Mouse (Mus musculus): Measurements from ENCODE around the gene Lhfpl2.
A peak's percentile ranks its signal among the peaks of the same experiment; 100 is the strongest.

Lhfpl2 gene

DNA sequence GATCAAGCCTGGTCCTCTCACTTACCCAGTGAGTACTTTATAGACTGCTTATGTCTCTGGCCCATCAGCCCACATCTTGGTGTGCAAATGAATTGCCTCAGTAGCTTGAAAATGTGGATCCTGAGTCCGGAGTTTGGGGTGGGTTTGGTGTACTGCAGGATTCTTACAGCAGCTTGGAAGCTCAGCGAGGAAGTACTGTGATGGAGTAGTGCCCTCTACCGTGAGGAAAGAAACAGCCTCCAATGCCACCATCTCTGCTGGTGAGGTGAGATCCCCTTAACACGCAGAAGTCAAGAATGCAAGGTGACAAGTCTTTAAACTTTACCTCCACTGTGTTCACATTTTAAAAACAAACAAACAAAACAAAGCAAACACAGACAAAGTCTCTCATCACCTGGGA is 89.7 kb downstream of the Lhfpl2 start:
- peak; percentile 41 for DNase-seq

DNA sequence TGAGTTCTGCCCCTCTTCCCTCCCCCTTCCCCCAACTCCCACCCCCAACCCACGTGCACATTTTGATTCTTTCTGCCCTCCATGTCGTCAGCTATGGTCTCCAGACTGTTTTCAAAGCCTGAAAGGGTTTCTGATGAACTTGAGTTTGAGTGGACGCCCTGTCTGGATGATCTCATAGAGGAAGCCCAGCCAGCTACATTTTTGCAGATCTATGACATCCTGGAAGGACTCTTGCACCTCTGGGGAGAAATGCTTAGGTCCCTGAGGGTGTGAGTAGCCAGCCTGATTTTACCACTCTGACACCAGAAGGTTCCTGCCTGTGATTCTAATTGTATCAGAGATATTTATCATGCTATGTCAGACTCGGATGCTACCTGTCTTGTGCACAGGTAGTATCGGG is 91.4 kb downstream of the Lhfpl2 start:
- no peak for DNase-seq

DNA sequence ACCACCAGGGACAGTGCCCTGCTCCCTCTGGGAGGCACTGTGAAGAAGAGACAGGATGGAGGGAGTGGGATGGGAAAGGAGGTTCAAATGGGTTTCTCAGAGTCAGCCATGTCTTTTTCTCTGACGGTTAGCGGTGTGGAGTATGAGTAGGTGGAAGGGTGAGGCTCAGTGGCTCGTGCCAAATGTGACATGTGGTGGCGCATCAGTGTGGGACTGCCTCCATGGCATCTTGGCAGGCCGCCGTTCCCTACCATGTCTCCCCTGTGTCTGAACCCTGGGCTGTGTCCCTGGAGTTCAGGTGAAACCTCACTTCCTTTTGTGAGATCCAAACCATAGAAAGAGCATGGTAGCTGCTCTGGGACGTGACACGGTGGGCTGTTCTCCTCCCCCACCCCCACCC is 92.2 kb downstream of the Lhfpl2 start:
- DNase-seq: no peak

DNA sequence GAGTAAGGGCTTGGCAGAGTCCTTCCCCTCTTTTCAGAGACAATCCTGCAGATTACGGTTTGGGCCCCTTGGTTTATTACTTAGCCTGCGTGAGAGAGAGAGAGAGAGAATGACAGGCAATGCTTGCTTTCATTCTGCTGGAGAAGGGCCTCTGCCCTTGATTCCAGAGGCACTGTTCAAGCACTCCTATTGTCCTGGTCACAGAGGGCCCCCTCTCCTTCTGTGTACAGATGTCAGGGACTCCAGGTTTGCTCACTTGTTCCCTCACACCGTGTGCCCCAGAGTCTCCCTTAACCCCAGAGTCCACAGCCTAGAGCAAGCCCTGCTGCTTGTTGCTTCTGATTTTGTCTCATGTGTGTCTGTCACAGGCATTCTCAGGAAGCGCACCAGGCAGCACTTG is 93.7 kb downstream of the Lhfpl2 start:
- no peak for DNase-seq

DNA sequence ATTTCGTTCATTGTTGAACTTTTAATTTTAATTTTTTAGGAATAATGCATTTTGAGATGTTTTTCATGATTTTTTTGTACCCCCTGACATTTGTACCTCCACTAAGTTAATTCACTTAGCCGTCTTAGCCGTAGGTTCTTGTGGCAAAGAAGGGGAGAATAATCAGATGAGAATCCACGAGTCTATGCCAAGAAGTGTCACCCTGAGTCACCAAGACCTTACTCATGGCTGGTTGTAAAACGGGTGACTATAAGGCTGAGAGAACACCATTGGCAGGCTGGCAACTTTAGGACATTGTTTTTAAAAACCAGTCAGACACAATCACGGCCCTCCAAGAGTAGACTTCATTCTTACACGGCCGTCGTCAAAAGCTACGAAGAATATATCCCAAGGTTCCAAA is 95.2 kb downstream of the Lhfpl2 start:
- no peak for DNase-seq

DNA sequence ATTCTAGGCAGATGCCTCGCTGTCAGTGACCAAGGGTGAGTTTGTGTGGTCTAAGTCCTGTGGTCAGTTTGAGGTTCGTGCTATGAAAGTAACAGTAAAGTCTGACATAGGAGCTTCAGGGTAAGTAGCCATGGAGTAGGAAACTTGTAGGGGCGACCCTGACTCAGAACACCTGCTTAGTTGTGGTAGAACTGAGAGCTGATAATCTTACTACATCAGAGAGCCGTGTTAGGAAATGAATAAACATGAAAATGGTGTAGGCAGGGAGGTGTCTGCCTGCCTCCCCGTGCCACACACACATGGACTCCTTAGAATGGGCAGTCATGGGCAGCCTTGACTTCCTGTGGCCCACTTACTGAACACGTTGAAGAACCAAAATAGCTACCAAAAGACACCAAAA is 96.1 kb downstream of the Lhfpl2 start:
- no peak for DNase-seq

DNA sequence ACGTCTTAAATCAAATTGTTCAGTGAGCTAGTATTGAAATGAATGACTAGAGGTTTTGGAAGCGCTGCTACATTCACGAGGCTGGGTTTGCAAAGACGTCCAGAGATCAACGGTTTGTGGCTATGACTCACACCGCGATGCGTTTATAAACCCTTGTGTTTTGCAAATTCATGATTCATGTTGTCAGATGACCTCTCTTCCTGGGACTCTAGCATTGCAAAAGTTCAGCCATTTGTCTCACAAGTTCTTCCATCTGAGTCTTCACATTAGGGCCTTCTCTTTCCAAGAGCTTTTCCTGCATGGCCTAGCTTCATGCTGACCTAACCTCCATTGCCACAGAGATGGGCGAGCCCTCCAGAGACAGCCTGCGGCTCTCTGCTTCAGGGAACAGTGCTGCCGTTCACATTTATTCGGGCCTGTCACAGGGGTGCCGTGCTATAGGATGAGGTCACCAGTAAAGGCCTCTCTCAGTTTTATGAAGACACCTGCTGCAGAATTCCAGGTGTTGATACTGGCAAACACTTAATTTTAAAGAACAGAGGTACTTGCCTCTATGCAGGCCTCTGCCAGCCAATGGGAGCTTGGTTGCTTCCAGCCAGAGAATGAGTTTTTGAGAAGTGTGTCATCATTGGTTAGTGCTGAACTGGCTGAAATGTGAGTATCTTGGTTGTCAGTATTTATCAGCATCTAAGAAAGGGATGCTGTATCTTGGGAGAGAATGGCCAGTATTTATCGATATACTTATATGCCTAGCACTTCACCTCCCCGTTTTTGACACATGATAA is 97.1 kb downstream of the Lhfpl2 start:
- no peak for DNase-seq

DNA sequence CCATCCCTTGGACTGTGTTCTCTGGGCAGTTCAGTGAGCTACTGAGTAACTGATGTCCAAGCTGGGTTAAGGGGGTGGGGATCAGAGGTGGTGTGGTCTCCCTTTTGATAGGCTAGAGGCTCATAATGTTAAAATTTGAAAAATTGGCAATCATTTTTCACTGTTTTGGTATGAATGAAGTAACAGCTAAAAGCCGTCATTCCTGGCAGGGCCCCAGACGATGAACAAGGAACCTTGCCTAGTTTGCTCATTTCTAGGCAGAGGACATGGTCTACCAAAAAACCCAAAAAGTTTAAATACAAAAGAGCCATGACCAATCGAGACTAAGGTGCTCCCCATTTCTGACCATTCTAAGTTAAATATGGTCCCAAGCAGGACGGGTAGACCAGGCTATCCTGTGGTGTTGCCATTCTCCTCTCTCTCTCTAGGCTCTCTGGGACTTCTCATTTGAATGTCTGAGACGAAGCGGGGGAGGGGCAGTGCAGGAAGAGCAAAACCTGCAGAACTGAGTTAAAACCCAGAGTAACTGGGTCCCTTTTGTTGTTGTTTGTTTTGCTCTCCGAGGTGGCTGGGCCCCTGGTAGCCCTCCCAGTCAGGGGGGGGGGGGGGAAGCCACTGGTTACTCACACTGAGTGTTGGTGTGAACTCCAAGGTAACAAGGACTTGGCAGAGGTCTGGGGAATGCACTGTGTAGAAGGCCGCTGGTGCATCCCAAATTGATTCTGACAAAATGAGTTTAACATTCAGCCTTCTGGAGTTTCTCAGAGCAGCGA is 98.2 kb downstream of the Lhfpl2 start:
- DNase-seq: no peak

DNA sequence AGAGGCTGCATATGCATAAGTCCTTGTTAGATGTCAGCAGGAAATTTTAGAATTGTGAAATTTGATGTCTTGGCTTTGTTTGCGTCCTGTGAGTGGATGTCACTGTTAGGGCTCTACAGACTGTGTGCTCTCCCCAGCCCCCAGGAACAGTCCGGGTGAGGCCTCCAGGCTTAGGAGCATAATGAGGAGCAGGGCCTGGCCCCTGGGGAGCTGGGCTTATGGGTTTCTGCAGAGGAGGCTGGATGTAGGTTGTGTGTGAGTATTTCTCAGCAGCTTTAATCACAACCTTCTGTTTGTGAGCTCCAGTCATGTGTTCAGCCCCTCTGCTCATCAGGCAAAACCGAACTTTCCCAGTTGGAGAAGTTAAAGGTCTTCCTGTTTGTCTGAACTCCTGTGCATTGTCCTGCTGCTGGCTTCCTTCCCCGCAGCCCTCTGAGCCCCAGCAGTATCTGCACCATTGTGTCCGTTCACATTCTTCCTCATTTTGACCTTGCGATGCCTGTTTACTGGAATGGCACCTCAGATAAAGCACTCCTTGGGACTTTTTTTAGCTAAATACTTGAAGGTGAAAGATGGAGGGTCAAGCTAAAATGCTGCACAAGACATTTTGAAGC is 101.4 kb downstream of the Lhfpl2 start:
- DNase-seq: no peak

DNA sequence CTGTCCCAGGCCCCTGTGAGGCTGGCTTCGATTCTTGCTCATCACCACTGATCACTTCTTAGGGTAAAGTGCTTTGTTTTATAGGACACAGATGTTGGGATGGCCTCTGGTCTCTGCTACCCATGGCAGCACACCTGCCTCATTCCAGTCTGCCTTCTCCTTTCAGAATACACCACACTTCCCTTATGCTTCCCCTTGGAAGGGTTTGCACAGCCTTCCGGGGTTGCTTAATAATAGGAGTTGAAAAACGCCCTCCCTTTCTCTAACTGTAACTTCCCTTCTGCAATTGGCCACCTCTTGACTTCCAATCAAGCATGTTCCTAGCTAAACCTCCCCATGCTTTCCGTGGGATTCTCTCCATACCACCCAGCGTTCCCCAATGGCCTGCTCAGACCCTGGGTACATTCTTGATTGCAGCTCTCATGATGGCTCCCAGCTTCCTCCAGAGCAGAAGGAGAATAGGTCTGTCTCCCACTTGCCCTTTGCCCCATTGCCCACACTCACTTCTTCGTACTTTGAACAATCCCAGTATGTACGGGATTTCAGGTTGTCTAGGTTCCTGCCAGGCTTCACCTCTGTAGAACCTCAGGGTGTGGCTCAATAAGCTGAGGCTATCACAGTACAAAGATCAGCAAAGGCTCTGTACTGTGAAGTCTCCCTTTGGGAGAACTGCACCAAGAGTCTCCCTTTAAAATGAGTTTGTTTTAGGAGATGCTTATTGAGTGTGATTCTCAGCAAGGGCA is 102.1 kb downstream of the Lhfpl2 start:
- DNase-seq: no peak

DNA sequence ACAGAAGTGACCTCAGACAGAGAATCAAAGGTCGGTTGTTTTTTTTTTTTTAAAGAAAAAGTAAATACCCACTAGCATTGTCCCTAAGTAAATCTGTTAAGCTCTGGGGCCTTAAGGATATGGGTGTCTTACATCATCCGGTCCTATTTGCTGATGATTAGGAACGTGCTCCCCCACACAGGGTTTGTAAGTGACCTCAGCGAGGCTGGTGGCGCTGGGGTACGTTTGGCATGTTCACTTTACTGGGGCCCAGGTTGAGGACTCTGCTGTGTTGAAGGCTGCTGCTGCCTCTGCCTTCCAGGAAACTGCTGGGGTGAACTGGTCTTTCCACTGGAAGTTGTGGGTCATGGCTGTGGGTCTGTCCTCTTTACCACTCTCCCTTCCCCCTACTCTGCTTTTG is 106.9 kb downstream of the Lhfpl2 start:
- DNase-seq: no peak

DNA sequence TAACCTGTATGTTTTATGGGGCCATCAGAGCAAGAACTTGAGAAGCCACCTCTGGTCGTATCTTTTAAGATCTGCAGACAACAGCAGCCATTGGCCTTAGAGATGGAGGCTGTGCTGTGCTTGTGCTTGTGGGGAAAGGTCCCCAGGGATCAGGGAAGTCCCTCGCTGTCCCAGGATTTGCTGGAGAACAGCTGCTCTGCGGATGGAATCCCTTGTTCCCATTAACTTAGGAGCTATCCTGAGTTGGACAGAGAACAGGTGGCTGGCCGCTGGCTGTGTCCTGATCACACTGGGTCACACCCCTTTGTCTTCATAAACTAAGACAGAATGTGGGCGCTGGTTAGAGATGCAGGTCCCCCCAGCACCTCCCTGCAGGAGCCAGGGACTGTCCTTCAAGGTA is 110.7 kb downstream of the Lhfpl2 start:
- DNase-seq: no peak

DNA sequence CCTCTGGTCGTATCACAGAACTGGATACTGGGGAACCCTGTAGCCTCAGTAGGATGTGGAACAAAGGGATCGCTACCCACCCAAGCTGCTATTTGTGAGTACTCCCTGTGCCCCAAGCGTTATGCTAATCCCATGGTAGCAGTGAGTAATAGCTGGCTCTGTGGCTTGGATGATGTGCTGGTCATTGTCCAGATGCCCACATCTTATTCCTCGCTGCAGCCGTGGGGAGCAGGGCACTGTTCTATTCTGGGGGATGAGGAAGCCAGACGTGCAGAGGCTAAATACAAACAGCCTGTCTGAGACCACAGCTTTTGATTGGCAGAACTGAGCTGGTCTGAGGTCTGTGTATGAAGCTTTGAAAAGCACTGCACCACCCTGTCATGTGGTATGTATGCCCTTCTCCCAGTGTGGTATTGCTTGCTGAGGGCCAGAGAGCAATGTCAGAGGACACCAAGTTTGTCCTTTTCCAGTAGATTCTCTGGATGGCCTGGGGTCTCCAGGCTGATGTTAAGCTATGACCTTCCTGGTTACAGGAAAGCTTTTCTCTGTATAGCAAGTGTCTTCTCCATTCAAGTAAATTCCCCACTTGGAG is 111.8 kb downstream of the Lhfpl2 start:
- no peak for DNase-seq

DNA sequence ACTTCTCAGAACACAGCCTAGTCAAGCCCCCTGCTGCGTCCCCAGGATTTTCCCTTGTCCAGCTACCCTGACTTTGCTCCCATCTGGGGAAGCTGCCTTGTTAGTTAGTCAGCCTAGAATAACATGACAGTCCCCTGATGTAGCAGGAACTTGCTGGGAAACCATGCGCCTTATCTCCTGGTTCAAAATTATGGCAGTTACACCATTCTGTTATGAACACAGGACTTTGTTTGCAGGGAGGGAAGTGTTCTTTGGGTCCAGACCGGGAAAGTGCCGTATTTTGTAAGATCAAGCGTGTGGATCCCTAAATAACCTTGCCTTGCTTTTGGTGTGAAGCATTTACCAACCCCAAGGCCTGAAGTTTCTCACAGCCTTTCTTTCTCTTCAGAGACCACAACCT is 114.0 kb downstream of the Lhfpl2 start:
- no peak for DNase-seq

DNA sequence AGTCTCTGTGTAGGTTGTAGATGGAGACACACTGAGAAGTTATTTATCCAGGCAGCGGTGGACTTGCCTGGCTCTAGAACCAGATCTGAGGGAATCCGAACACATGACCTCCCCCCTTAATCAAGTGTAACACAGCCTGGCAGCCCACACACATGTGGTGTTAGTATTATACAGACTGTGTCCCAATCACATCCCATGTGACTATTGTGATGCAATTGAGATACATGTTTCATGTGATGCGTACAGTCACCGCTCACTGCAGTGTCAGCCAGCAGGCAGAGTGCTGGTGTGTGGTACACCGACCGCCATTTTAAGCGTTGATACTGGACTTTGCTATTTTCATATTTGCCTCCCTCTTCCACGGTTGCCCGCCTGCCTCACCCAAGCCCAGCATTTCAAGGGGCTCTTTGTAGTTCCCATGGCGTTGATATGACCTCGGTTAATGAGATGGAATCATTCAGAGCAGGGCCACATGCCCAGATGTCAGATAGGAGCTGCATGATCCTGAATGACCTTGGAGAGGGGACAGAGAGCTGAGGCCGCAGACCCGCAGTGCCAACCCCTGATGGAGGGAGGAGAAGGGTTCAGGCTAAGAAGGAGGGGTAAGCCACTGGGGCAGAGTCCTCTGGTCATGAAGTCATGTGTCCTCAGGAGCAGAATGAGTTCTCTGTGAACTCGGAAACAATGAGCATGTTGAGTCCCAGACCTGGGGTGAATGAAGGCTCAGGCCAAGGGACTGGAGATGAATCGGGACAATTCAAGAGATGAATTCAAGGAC is 115.1 kb downstream of the Lhfpl2 start:
- no peak for DNase-seq

DNA sequence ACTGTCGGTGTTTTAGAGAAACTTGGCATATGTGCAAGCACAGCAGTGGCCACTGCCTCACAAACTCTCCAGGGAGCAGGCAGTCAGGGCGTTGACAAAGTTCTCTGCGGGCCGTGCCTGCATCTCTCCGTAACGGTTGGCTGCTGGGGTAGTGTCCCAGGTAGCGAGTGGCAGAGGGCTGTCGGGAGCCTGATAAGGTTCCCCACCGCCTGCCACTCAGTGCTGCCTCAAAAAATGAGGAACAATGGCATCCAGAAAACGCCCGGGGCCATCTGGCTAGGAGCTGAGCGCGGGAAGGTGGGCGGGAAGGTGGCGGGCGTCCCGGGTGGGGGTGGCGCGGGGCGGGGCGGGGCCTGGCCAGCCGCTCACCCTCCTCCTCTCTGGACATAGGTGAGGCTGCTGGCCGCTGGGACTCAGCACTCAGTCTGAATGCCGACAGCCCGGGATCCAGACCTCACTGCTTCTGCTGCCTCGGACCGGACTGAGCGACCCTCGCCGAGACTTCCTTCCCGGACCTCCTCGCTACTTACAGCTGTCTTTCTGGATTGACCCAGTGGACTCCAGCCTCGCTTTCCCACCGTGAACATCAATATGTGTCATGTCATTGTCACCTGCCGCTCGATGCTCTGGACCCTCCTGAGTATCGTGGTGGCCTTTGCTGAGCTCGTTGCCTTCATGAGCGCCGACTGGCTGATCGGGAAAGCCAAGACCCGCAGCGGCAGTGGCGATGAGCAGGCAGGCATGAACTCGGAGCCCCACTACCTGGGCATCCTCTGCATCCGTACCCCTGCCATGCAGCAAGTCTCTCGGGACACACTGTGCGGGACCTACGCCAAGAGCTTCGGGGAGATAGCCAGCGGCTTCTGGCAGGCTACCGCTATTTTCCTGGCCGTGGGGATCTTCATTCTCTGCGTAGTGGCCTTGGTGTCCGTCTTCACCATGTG is 116.3 kb downstream of the Lhfpl2 start:
- peak; percentile 26 for DNase-seq

DNA sequence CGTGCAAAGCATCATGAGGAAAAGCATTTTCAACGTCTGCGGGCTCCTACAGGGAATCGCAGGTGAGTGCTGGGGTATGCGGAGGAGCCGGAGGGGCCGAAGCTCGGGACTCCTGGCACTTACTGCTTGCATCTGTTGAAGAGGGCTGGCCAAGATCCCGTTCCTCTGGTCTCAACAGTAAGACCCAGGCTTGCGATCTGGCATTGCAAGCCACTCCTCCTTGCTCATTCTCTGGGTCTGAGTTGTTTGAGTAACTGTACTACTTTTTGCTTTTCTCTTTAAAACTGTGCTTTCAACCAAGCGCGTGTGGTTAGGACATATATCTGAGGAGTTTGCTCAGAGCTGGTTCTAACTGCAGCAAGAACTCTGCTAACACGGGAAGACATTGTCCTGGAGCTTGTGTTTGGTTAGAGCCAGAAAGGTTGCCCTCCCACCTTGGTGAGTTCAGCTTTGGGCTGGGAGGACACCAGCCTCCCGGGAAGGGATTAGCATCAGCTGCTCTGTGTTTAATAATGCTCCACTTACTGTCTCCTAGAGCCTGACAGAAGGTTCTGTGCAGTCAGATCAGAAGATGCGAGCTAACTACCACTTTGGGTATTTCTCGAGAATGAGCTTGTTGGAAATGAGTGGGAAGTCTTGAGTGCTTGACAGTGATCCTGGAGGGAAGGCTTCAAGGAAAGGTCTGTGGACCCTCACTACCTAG is 117.1 kb downstream of the Lhfpl2 start:
- no peak for DNase-seq

DNA sequence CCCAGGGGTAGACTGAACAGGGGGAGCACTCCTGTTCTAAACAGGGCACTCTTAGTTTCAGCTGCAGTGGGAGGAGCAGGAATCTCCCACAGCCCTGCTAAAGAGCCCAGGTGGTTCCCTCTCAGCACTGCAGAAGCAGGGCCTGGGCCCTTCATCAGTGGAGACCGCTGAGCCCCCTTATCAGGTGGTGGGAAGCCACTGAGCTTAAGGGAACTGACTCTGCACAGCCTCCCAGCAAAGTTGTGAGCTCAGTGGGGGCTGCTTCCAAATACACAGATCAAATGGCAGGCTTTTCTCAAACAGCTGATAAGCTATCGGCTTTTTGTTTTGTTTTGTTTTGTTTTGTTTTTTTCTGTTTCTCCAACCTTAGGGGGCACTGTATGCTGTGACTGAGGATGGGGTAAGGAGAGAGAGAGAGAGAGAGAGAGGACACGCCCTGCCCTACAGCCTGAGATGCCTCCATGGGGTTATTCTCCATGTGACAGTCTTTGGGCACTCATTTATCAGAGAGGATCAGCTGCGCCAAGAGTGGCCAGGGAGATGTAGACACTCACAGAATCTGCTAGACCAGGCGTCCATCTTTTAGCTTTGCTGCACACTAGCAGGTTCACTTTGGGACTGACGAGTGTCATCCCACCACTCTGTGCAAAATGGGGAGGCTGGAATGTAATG is 117.9 kb downstream of the Lhfpl2 start:
- no peak for DNase-seq

DNA sequence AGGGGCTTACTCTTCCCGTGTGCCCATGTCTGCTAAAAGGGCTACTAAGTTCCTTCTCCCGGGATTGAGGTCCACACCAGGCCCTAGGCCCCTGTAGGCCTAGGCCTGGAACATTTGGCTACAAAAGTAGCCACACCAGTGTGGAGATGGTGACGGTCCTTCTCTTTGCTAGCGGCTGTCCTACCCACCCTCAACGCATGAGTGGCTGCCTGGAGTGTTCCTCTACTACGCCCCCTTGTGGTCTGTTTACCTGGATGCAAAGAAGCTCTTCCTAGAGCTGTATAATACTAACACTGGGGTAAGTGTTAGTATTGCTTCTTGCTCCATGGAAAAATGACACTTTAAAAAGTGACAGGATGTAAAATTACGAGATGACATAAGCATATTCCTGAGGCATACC is 119.6 kb downstream of the Lhfpl2 start:
- no peak for DNase-seq
